Mouse (Mus musculus) neural tube, embryonic 15.5 days (tissue): ENCODE data around the gene Sval1. TPM values are rescaled to one million over a fixed set of nuclear protein-coding genes. Genes with fewer than 3 reads are reported as not detected.

Experiments
- ATAC-seq: fragments of 200-750 bp; cut with Nextera tagmentation; 2 replicates; pipeline ENCODE4 v1.8.0; 2017; ENCODE audit warnings: mild to moderate bottlenecking, moderate TSS enrichment, moderate library complexity; ENCODE audit not compliant: low FRiP score
- H3K27ac ChIP-seq: fragments of 300-500 bp; sonication (generic); replicated peaks from 2 replicates; pipeline ENCODE4 v1.5.1; 2015; ENCODE audit warnings: mild to moderate bottlenecking, inconsistent platforms
- H3K27me3 ChIP-seq: fragments of 300-500 bp; sonication (generic); replicated peaks from 2 replicates; pipeline ENCODE4 v1.6.1; 2015; ENCODE audit warnings: inconsistent platforms
- H3K36me3 ChIP-seq: fragments of 300-500 bp; sonication (generic); 2 replicates; pipeline ENCODE4 v1.6.1; 2015; ENCODE audit warnings: inconsistent platforms
- H3K4me1 ChIP-seq: fragments of 300-500 bp; sonication (generic); 2 replicates; pipeline ENCODE4 v1.6.1; 2015; ENCODE audit warnings: inconsistent platforms
- H3K4me2 ChIP-seq: fragments of 300-500 bp; sonication (generic); 2 replicates; pipeline ENCODE4 v1.6.1; 2015; ENCODE audit warnings: inconsistent platforms, mild to moderate bottlenecking, moderate library complexity
- H3K4me3 ChIP-seq: fragments of 300-500 bp; sonication (generic); replicated peaks from 2 replicates; pipeline ENCODE4 v1.5.1; 2015; ENCODE audit warnings: mild to moderate bottlenecking, inconsistent platforms
- H3K9ac ChIP-seq: fragments of 300-500 bp; sonication (generic); replicated peaks from 2 replicates; pipeline ENCODE4 v1.6.1; 2015; ENCODE audit warnings: mild to moderate bottlenecking, inconsistent platforms
- H3K9me3 ChIP-seq: fragments of 300-500 bp; sonication (generic); replicated peaks from 2 replicates; pipeline ENCODE4 v1.6.1; 2016; ENCODE audit warnings: inconsistent platforms
- WGBS: fragments of 180-500 bp; shearing (Covaris S2); methylation state at CpG from one replicate; pipeline ENCODE4 v1.1.7; 2015; ENCODE audit warnings: mixed read lengths; 5-methylcytosine and 5-hydroxymethylcytosine counted together
- polyA plus RNA-seq: library from polyadenylated mRNA; unstranded; fragments of >200 nt; fragmentation: Nextera tagmentation; extraction: Ambion mirVana; gene quantifications from 2 replicates; pipeline ENCODE4 v1.2.1, GENCODE M21; 2015

The Sval1 gene
- not detected in 2 replicates for polyA plus RNA-seq

GRCm38 (mm10) chr6:41951330-41951729 is at the start of gene Sval1:
TSS of gene Sval1 (plus strand) at chr6:41951630.
- no peak within 1 kb of the TSS for H3K27ac ChIP-seq
- no peaks in the 10 kb centered on the region for H3K27me3 ChIP-seq
- no peak within 1 kb of the TSS for H3K4me3 ChIP-seq
- no peaks in the 10 kb centered on the region for H3K4me1 ChIP-seq
- H3K9me3 ChIP-seq: no peaks in the 10 kb centered on the region
- 83% methylated on average over 1 of the region's 1 CpGs for WGBS
- H3K4me2 ChIP-seq: no peak within 1 kb of the TSS
- ATAC-seq: no peak
- no peak within 1 kb of the TSS for H3K9ac ChIP-seq
- no peaks in the 10 kb centered on the region for H3K36me3 ChIP-seq

- Histone ChIP-seq H3K9me3 (no peaks in the 10 kb centered on the region), H3K36me3 (no peaks in the 10 kb centered on the region), H3K4me1 (no peaks in the 10 kb centered on the region), H3K4me2 (no peak overlapping the region), H3K27ac (no peak overlapping the region), H3K9ac (no peak overlapping the region), H3K4me3 (no peak overlapping the region), H3K27me3 (no peaks in the 10 kb centered on the region)
- ATAC-seq: no peak
- WGBS: 90% methylated on average over 5 of the region's 5 CpGs
Measured at GRCm38 (mm10) chr6:41911625-41912024, 39.8 kb upstream of the Sval1 start.

- H3K4me1 ChIP-seq: no peaks in the 10 kb centered on the region
- 93% methylated on average over 2 of the region's 2 CpGs for WGBS
Measured at GRCm38 (mm10) chr6:41914883-41915282, 36.5 kb upstream of the Sval1 start.

GRCm38 (mm10) chr6:41967840-41968239 is 16.4 kb downstream of the Sval1 start, which contains the start of gene Sval3:
TSS of gene Sval3 (plus strand) at chr6:41968140.
- Histone ChIP-seq H3K4me3 (no peak within 1 kb of the TSS), H3K36me3 (no peaks in the 10 kb centered on the region), H3K4me2 (no peak within 1 kb of the TSS), H3K27me3 (no peaks in the 10 kb centered on the region), H3K27ac (no peak within 1 kb of the TSS), H3K4me1 (no peaks in the 10 kb centered on the region), H3K9ac (no peak within 1 kb of the TSS), H3K9me3 (no peaks in the 10 kb centered on the region)
- 77% methylated on average over 1 of the region's 1 CpGs for WGBS
- no peak for ATAC-seq

More at GRCm38 (mm10) chr6:41914883-41915282, 36.5 kb upstream of the Sval1 start:
- Histone ChIP-seq H3K9ac (no peak overlapping the region), H3K9me3 (no peaks in the 10 kb centered on the region), H3K27ac (no peak overlapping the region), H3K4me3 (no peak overlapping the region), H3K27me3 (no peaks in the 10 kb centered on the region), H3K4me2 (no peak overlapping the region), H3K36me3 (no peaks in the 10 kb centered on the region)
- no peak for ATAC-seq

Other genes with a start within 250 kb of the Sval1 start
- 0.51 and 0.86 TPM in 2 replicates for gene Kel, start 247.3 kb upstream of the Sval1 start, polyA plus RNA-seq
- not detected in 2 replicates for gene Olfr459, start 176.5 kb upstream of the Sval1 start, polyA plus RNA-seq
- not detected in 2 replicates for gene Pip, start 104.1 kb upstream of the Sval1 start, polyA plus RNA-seq
- gene Sval2, start 98.6 kb upstream of the Sval1 start, polyA plus RNA-seq: not detected in 2 replicates
- not detected in 2 replicates for gene Sval3, start 16.5 kb downstream of the Sval1 start, polyA plus RNA-seq
- gene Sva, start 86.8 kb downstream of the Sval1 start, polyA plus RNA-seq: not detected in 2 replicates
- gene Tas2r139, start 189.3 kb downstream of the Sval1 start, polyA plus RNA-seq: not detected in 2 replicates